Mouse (Mus musculus): ENCODE results near the gene Nmt1. TPM values are rescaled to one million over a fixed set of nuclear protein-coding genes. Genes with fewer than 3 reads are reported as not detected.

Nmt1 gene
- 75.3 TPM for polyA plus RNA-seq (2017; shearing (Covaris generic))

GRCm38 (mm10) chr11:103028176-103028891, at the start of gene Nmt1, which contains the start of gene Dcakd:
Nmt1 (plus strand) TSS chr11:103028190.
Dcakd (minus strand) TSS chr11:103028333.

GRCm38 (mm10) chr11:103101481-103101865, 73.5 kb downstream of the Nmt1 start, which contains the start of the genes Plcd3 and Acbd4:
Plcd3 (minus strand) TSS chr11:103101658.
Acbd4 (plus strand) TSS chr11:103101682.

GRCm38 (mm10) chr11:103116008-103116818, 88.2 kb downstream of the Nmt1 start, which contains the start of gene Hexim1:
Hexim1 (plus strand) TSS chr11:103116231.

Other genes starting within 250 kb of the Nmt1 start
- not detected for gene Gjc1, start 208.5 kb upstream of the Nmt1 start, polyA plus RNA-seq (2017; shearing (Covaris generic))
- gene Higd1b, start 192.3 kb upstream of the Nmt1 start, polyA plus RNA-seq (2017; shearing (Covaris generic)) = not detected
- gene Eftud2, start 147.2 kb upstream of the Nmt1 start, polyA plus RNA-seq (2017; shearing (Covaris generic)) = 161 TPM
- gene Ccdc103, start 147.0 kb upstream of the Nmt1 start, polyA plus RNA-seq (2017; shearing (Covaris generic)) = not detected
- gene Fam187a, start 143.0 kb upstream of the Nmt1 start, polyA plus RNA-seq (2017; shearing (Covaris generic)) = not detected
- gene Gfap, start 127.3 kb upstream of the Nmt1 start, polyA plus RNA-seq (2017; shearing (Covaris generic)) = not detected
- 1.4 TPM for gene Kif18b, start 103.1 kb upstream of the Nmt1 start, polyA plus RNA-seq (2017; shearing (Covaris generic))
- gene C1ql1, start 81.5 kb upstream of the Nmt1 start, polyA plus RNA-seq (2017; shearing (Covaris generic)) = not detected
- 26.3 TPM for gene Dcakd, start 143 bp downstream of the Nmt1 start, polyA plus RNA-seq (2017; shearing (Covaris generic))
- not detected for gene Plcd3, start 73.5 kb downstream of the Nmt1 start, polyA plus RNA-seq (2017; shearing (Covaris generic))
- 48.3 TPM for gene Acbd4, start 73.5 kb downstream of the Nmt1 start, polyA plus RNA-seq (2017; shearing (Covaris generic))
- 4.2 TPM for gene Hexim1, start 88.0 kb downstream of the Nmt1 start, polyA plus RNA-seq (2017; shearing (Covaris generic))
- 5.3 TPM for gene Hexim2, start 104.2 kb downstream of the Nmt1 start, polyA plus RNA-seq (2017; shearing (Covaris generic))
- gene Fmnl1, start 142.9 kb downstream of the Nmt1 start, polyA plus RNA-seq (2017; shearing (Covaris generic)) = 229 TPM
- not detected for gene 1700023F06Rik, start 180.4 kb downstream of the Nmt1 start, polyA plus RNA-seq (2017; shearing (Covaris generic))
- not detected for gene Spata32, start 190.2 kb downstream of the Nmt1 start, polyA plus RNA-seq (2017; shearing (Covaris generic))
- gene Map3k14, start 239.3 kb downstream of the Nmt1 start, polyA plus RNA-seq (2017; shearing (Covaris generic)) = 36.7 TPM